14 mouse cellular contexts compared by ENCODE assay signal in genomic region chr19:55137884-55138283, GRCm38 (mm10). TPM values are rescaled to one million over a fixed set of nuclear protein-coding genes. Genes with fewer than 3 reads are reported as not detected.
DNase-seq lines count a peak whose midpoint lies in the region; ATAC-seq and TF ChIP-seq lines count a peak whose summit lies in the region.
"Had no signal": no experiment of that assay in that cellular context is flagged by ENCODE, and none has a peak within 500 bp of the region (broad histone marks: within the 10 kb centered on the region; RNA-seq: fewer than 3 reads in every experiment).

No protein-coding gene starts in this region.

- TF ChIP-seq POLR2A in brain, embryonic 14.5 days (IDR thresholded peaks at IDR 0.05; ENCODE audit: borderline replicate concordance, extremely low read depth, insufficient read depth, insufficient read length, poor library complexity, severe bottlenecking), result no peak

- TF ChIP-seq CTCF in kidney, postnatal 0 days (IDR thresholded peaks at IDR 0.05; ENCODE audit: low read depth), result no peak
- TF ChIP-seq CTCF in brain, embryonic 14.5 days (IDR thresholded peaks at IDR 0.05; ENCODE audit: borderline replicate concordance, extremely low read depth, insufficient read depth, insufficient read length), result no peak

- H3K27ac ChIP-seq in kidney, postnatal 0 days, result peak overlapping the region; percentile 55; the same call in 1 of the 2 replicates
- H3K27ac ChIP-seq: limb, embryonic 10.5 days had no signal

- no peaks in the 10 kb centered on the region for H3K9me3 ChIP-seq in kidney, postnatal 0 days (replicated peaks; ENCODE audit: low read length)
- H3K9me3 ChIP-seq: limb, embryonic 10.5 days; megakaryocyte, embryonic 14.5 days had no signal

- WGBS in kidney, postnatal 0 days, result 45% methylated on average over 7 of the region's 7 CpGs

- H3K36me3 ChIP-seq in kidney, postnatal 0 days (ENCODE audit: insufficient read depth, low read length), result no peaks in the 10 kb centered on the region
- H3K36me3 ChIP-seq: limb, embryonic 10.5 days had no signal

- peak; percentile 42 for DNase-seq in embryo, embryonic 10 days (ENCODE audit: low spot score)
- no peak for DNase-seq in embryo, embryonic 9.5 days (ENCODE audit: extremely low spot score)
- DNase-seq in kidney, postnatal 0 days (ENCODE audit: low spot score), result peak; percentile 75
- no peak for DNase-seq in kidney, adult 11 months
- peak; percentile 49 for DNase-seq in brain, embryonic 14.5 days (ENCODE audit: low read depth)
- peak; percentile 64 for DNase-seq in kidney, postnatal 10 days
- no peak for DNase-seq in adrenal gland, postnatal 25 days
- DNase-seq in adrenal gland, postnatal 4 days (ENCODE audit: low spot score in 2 of 2), result no peak
- DNase-seq: thymus, postnatal 4 days had no signal

- no peak overlapping the region for H3K4me3 ChIP-seq in kidney, postnatal 0 days (replicated peaks; ENCODE audit: low read depth, low read length)
- H3K4me3 ChIP-seq: limb, embryonic 10.5 days; megakaryocyte, embryonic 14.5 days had no signal

- peak; percentile 62; the same call in 1 of the 2 replicates for ATAC-seq in kidney, postnatal 0 days (replicated peaks; ENCODE audit: low FRiP score, low read depth)

- peaks cover 10% of the 10 kb centered on the region; the same call in 1 of the 2 replicates for H3K4me1 ChIP-seq in kidney, postnatal 0 days (replicated peaks; ENCODE audit: insufficient read depth, low read length)

- no peak overlapping the region for H3K4me2 ChIP-seq in kidney, postnatal 0 days (ENCODE audit: low read length)

- no peak overlapping the region for H3K9ac ChIP-seq in kidney, postnatal 0 days (ENCODE audit: low read depth, low read length)

- no peaks in the 10 kb centered on the region for H3K27me3 ChIP-seq in kidney, postnatal 0 days (ENCODE audit: insufficient read depth, low read length)

RNA-seq across cellular contexts. Expression of gene Gpam, which starts 10.8 kb away (rescaled TPM):
- 16.6 and 17.3 TPM in 2 replicates for polyA plus RNA-seq in kidney, postnatal 0 days (2015; fragmentation: Nextera tagmentation; extraction: Ambion mirVana)
- polyA plus RNA-seq in brain, embryonic 14.5 days (2012; rRNA removed), result 24.3 and 30.5 TPM in 2 replicates
- 573 and 601 TPM in 2 replicates for total RNA-seq in adrenal gland, postnatal 25 days (2021)
- total RNA-seq in adrenal gland, postnatal 4 days (2021), result 100 to 1,000 TPM; 192 to 213 TPM

RNA-seq across cellular contexts. Expression of gene Tectb, which starts 42.6 kb away (rescaled TPM):
- 0.05 TPM in 1 of 2 replicates, not detected in the other for polyA plus RNA-seq in kidney, postnatal 0 days (2015; fragmentation: Nextera tagmentation; extraction: Ambion mirVana)
- 0.13 and 0.18 TPM in 2 replicates for polyA plus RNA-seq in brain, embryonic 14.5 days (2012; rRNA removed)
- total RNA-seq in adrenal gland, postnatal 25 days (2021), result 0.67 and 1.2 TPM in 2 replicates
- under 1 TPM; 0.31 to 0.42 TPM for total RNA-seq in adrenal gland, postnatal 4 days (2021)
- total RNA-seq: MEL had no signal
- polyA plus RNA-seq: cortical plate, adult 2 months; limb, embryonic 10.5 days; spleen, adult 2 months had no signal

Comparison
In these comparisons a context has a peak if more than half of its experiments do, and no peak if none do; other contexts are left out.
1. DNase-seq: peak in embryo, embryonic 10 days (single experiment), kidney, postnatal 0 days (single experiment), brain, embryonic 14.5 days (single experiment) and kidney, postnatal 10 days (single experiment); none in embryo, embryonic 9.5 days (single experiment), kidney, adult 11 months (single experiment), adrenal gland, postnatal 25 days (single experiment) and adrenal gland, postnatal 4 days (0 of 2).